Mouse (Mus musculus): Measurements from ENCODE around the gene Ssh2. TPM values are rescaled to one million over a fixed set of nuclear protein-coding genes. Genes with fewer than 3 reads are reported as not detected.
A peak's percentile ranks its signal among the peaks of the same experiment; 100 is the strongest.

Gene Ssh2
- polyA plus RNA-seq, 1 experiment from 2014 or later, result 17.1 TPM

DNA sequence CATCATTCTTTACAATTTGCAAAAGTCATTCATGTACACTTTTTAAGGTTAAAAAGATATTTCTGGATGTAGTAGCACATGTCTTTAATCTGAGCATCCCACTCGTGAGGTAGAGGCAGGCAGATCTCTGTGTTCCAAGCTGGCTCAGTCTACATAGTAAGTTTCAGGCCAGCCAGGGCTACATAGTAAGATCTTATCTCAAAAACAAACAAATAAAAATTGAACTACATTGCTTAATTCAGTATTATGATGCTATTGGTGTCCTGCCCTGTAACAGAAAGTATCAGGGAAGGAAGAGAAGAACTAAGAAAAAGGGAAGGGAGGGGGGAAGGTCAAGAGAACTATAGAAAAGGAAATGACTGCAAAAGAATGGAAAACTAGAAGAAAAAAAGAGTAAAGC is 21.3 kb upstream of the Ssh2 start:
- no peak overlapping the region for H3K9ac ChIP-seq
- no peaks in the 10 kb centered on the region for H3K27me3 ChIP-seq
- no peak overlapping the region for H3K4me2 ChIP-seq (replicated peaks)
- H3K36me3 ChIP-seq, result no peaks in the 10 kb centered on the region
- H3K27ac ChIP-seq, result no peak overlapping the region
- H3K4me3 ChIP-seq, result no peak overlapping the region
- ATAC-seq (ENCODE audit: low FRiP score), result no peak
- H3K4me1 ChIP-seq, result 0 out of 2 replicates have a peak, but pooled peaks cover 4% of the 10 kb centered on the region
- H3K9me3 ChIP-seq (replicated peaks), result no peaks in the 10 kb centered on the region
- WGBS, result 79% methylated on average over 1 of the region's 1 CpGs

GRCm38 (mm10) chr11:77195360-77196109 is 20.6 kb upstream of the Ssh2 start:
- no peaks in the 10 kb centered on the region for H3K9me3 ChIP-seq (replicated peaks)
- no peak overlapping the region for H3K9ac ChIP-seq
- H3K4me2 ChIP-seq (replicated peaks), result no peak overlapping the region
- H3K36me3 ChIP-seq, result no peaks in the 10 kb centered on the region
- H3K4me3 ChIP-seq, result no peak overlapping the region
- H3K4me1 ChIP-seq, result 0 out of 2 replicates have a peak, but pooled peaks cover 4% of the 10 kb centered on the region
- no peak overlapping the region for H3K27ac ChIP-seq
- 79% methylated on average over 11 of the region's 11 CpGs for WGBS
- H3K27me3 ChIP-seq, result no peaks in the 10 kb centered on the region
- ATAC-seq (ENCODE audit: low FRiP score), result no peak

DNA sequence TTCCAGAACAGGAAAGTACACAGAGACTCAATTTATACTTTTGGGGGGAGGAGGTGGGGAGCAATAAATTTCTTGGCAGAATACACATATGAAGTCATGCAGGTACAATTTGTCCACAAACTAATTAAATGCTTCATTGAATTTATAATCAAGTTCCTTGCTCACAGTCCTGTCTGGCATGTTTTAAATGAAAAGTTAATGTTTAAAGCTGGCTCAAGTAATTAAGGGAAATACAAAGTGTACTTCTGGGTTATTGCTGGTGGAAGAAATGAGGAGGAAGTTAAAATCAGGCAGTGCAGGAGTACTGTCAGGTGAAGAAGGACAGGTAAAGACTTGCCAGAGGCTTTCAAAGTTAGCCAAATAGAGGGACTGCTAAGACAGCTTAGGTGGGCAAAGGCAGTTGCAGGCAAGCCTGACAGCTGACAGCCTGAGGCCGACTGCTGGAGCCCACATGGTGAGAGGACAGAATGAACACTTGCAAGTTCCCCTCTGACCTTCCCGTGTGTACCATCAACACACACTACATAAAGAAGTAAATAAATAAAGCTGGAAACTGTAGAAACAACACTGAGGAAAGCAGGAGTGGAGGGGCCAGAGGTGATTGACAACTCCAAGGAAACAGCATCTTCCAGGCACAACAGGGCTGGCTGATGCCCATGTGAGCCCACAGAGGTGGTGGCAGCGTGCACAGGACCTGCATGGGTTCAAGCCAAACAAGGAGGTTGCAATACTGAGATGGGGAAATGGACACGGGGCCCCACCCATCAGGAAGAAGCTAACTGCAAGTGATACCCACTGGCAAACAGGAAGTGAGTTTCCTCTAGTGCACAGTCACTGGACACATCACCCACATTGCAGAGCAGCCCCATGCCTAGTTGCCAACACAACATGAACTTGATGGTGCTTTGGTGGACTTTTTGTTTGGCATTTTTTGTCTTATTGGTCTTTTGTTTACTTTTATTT is 19.6 kb upstream of the Ssh2 start:
- H3K9ac ChIP-seq, result no peak overlapping the region
- H3K27ac ChIP-seq, result no peak overlapping the region
- 43% methylated on average over 4 of the region's 4 CpGs for WGBS

DNA sequence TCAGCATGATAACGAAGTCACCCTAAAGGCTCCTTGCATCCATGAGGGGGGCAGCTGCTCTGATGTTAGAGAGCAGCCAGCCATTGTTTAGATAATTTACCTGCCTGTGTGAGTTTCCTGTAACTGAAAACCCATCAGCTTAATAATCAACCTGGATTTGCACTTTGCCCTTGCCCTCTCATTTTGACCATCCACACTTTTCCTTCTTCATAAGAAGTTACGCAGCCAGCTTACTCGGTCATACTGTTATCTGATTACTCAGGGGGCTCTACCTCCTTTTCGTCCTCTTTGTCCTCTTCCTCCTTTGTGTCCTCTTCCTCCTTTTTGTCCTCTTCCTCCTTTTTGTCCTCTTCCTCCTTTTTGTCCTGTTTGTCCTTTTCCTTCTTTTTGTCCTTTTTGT is 16.5 kb upstream of the Ssh2 start:
- H3K4me1 ChIP-seq, result no peaks in the 10 kb centered on the region
- no peaks in the 10 kb centered on the region for H3K36me3 ChIP-seq
- no peak for ATAC-seq (ENCODE audit: low FRiP score)
- H3K9ac ChIP-seq, result no peak overlapping the region
- H3K9me3 ChIP-seq (replicated peaks), result no peaks in the 10 kb centered on the region
- no peaks in the 10 kb centered on the region for H3K27me3 ChIP-seq
- no peak overlapping the region for H3K4me3 ChIP-seq
- no peak overlapping the region for H3K27ac ChIP-seq
- H3K4me2 ChIP-seq (replicated peaks), result no peak overlapping the region
- 44% methylated on average over 4 of the region's 4 CpGs for WGBS

More for the DNA sequence above, 19.6 kb upstream of the Ssh2 start:
- Histone ChIP-seq H3K4me2 (replicated peaks) (no peak overlapping the region), H3K4me3 (no peak overlapping the region), H3K36me3 (no peaks in the 10 kb centered on the region), H3K9me3 (replicated peaks) (no peaks in the 10 kb centered on the region), H3K4me1 (0 out of 2 replicates have a peak, but pooled peaks cover 4% of the 10 kb centered on the region), H3K27me3 (no peaks in the 10 kb centered on the region)
- no peak for ATAC-seq (ENCODE audit: low FRiP score)

DNA sequence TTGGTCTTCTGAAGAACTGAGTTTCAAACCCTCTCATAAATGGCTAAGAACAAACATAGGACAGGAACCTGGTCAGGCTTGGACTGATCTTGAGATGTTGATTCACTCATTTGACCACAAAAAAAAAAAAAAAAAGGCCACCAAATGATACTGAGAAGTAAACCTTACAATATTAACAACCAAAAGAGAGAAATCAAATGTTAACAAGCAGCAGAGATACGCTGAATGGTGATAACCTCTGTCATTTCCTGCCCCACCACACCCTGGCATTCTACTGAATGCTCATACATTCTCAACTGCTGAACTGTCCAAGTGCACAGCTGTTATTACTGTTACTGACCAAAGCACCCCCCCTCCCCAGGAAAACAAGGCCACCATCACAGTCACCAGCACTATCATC is 15.4 kb upstream of the Ssh2 start:
- no peaks in the 10 kb centered on the region for H3K36me3 ChIP-seq
- H3K4me3 ChIP-seq, result no peak overlapping the region
- H3K27ac ChIP-seq, result no peak overlapping the region
- no peaks in the 10 kb centered on the region for H3K4me1 ChIP-seq
- 92% methylated on average over 1 of the region's 1 CpGs for WGBS
- H3K9me3 ChIP-seq (replicated peaks), result no peaks in the 10 kb centered on the region
- H3K27me3 ChIP-seq, result no peaks in the 10 kb centered on the region
- no peak overlapping the region for H3K9ac ChIP-seq
- no peak for ATAC-seq (ENCODE audit: low FRiP score)
- no peak overlapping the region for H3K4me2 ChIP-seq (replicated peaks)

GRCm38 (mm10) chr11:77214142-77214692 is 1.9 kb upstream of the Ssh2 start:
- 98% methylated on average over 1 of the region's 1 CpGs for WGBS
- Histone ChIP-seq H3K27ac (no peak overlapping the region), H3K36me3 (no peaks in the 10 kb centered on the region), H3K4me2 (replicated peaks) (no peak overlapping the region), H3K27me3 (no peaks in the 10 kb centered on the region), H3K4me1 (peaks cover 20% of the 10 kb centered on the region), H3K9ac (no peak overlapping the region), H3K4me3 (no peak overlapping the region), H3K9me3 (replicated peaks) (no peaks in the 10 kb centered on the region)
- no peak for ATAC-seq (ENCODE audit: low FRiP score)

GRCm38 (mm10) chr11:77214755-77215154 is 1.3 kb upstream of the Ssh2 start:
- 9% methylated on average over 1 of the region's 1 CpGs for WGBS
- ATAC-seq (ENCODE audit: low FRiP score), result 0 out of 2 replicates have a peak, but pooled peaks have one; percentile 35
- Histone ChIP-seq H3K4me1 (peaks cover 20% of the 10 kb centered on the region), H3K27me3 (no peaks in the 10 kb centered on the region), H3K36me3 (no peaks in the 10 kb centered on the region), H3K27ac (no peak overlapping the region; the same call in 1 of the 2 replicates), H3K9me3 (replicated peaks) (no peaks in the 10 kb centered on the region), H3K4me2 (replicated peaks) (peak overlapping the region; percentile 87; the same call in 1 of the 2 replicates), H3K9ac (no peak overlapping the region), H3K4me3 (no peak overlapping the region)

GRCm38 (mm10) chr11:77215483-77215882 is 604 bp upstream of the Ssh2 start:
- ATAC-seq (ENCODE audit: low FRiP score), result peak; percentile 48

GRCm38 (mm10) chr11:77216761-77217130 is 659 bp downstream of the Ssh2 start:
- Histone ChIP-seq H3K4me2 (replicated peaks) (peak overlapping the region; percentile 87), H3K9me3 (replicated peaks) (no peaks in the 10 kb centered on the region), H3K4me1 (peaks cover 20% of the 10 kb centered on the region), H3K4me3 (peak overlapping the region; percentile 82), H3K36me3 (no peaks in the 10 kb centered on the region), H3K27ac (peak overlapping the region; percentile 99), H3K27me3 (no peaks in the 10 kb centered on the region), H3K9ac (peak overlapping the region; percentile 92)
- ATAC-seq (ENCODE audit: low FRiP score), result peak; percentile 70
- 0% methylated on average over 11 of the region's 11 CpGs for WGBS

More at GRCm38 (mm10) chr11:77215483-77215882, 604 bp upstream of the Ssh2 start:
- H3K9me3 ChIP-seq (replicated peaks), result no peaks in the 10 kb centered on the region
- H3K27ac ChIP-seq, result peak overlapping the region; percentile 99
- no peaks in the 10 kb centered on the region for H3K36me3 ChIP-seq
- H3K27me3 ChIP-seq, result no peaks in the 10 kb centered on the region
- peak overlapping the region; percentile 87 for H3K4me2 ChIP-seq (replicated peaks)
- peak overlapping the region; percentile 82 for H3K4me3 ChIP-seq
- WGBS, result under 1% methylated on average over 11 of the region's 11 CpGs
- peaks cover 20% of the 10 kb centered on the region for H3K4me1 ChIP-seq
- H3K9ac ChIP-seq, result peak overlapping the region; percentile 92

DNA sequence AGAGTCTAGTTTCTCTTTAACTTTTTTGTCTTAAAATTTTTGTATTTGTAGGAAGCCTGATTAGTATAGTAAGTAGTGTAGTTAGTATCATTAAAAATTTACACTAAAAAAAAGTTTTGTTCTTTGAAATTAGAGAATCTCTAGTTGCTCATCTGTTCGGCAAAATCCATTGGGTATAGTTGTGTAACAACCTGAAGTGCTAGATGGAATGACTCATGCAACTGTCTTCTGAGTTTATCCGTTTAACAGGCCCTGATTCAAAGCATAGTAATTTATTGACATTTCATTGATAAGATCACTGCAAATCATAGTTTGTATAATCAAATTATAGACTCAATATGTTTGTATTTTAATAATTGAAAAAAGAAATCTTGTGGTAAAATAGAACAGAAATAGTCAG is 14.7 kb downstream of the Ssh2 start:
- 93% methylated on average over 2 of the region's 2 CpGs for WGBS

GRCm38 (mm10) chr11:77231514-77231913 is 15.4 kb downstream of the Ssh2 start:
- no peak for ATAC-seq (ENCODE audit: low FRiP score)
- no peak overlapping the region for H3K9ac ChIP-seq
- H3K4me2 ChIP-seq (replicated peaks), result no peak overlapping the region
- H3K27ac ChIP-seq, result no peak overlapping the region
- WGBS, result 91% methylated on average over 2 of the region's 2 CpGs
- no peaks in the 10 kb centered on the region for H3K9me3 ChIP-seq (replicated peaks)
- no peaks in the 10 kb centered on the region for H3K4me1 ChIP-seq
- H3K27me3 ChIP-seq, result no peaks in the 10 kb centered on the region
- H3K4me3 ChIP-seq, result no peak overlapping the region
- no peaks in the 10 kb centered on the region for H3K36me3 ChIP-seq

More for the DNA sequence above, 14.7 kb downstream of the Ssh2 start:
- Histone ChIP-seq H3K27me3 (no peaks in the 10 kb centered on the region), H3K27ac (no peak overlapping the region), H3K4me1 (no peaks in the 10 kb centered on the region), H3K4me2 (replicated peaks) (no peak overlapping the region), H3K4me3 (no peak overlapping the region), H3K9me3 (replicated peaks) (no peaks in the 10 kb centered on the region), H3K36me3 (no peaks in the 10 kb centered on the region), H3K9ac (no peak overlapping the region)
- no peak for ATAC-seq (ENCODE audit: low FRiP score)

DNA sequence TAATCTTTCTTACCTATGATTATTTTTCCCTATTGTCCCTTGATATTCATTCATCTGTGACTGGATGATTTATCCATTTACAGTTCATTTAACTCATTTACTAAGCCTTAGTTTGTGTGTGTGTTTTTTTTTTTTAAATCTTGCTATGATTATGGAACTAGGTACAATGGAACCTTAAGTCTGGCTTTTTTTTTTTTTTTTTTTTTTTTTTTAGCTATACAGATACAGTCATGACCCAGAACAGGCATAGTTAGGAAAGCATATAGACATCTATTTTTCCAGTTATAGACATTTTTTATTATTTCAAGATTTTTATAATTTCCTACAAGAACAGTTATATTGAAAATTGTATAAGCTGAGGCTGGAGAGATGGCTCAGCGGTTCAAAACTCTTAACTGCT is 19.2 kb downstream of the Ssh2 start:
- WGBS, result 95% methylated on average over 1 of the region's 1 CpGs
- no peak overlapping the region for H3K4me2 ChIP-seq (replicated peaks)
- ATAC-seq (ENCODE audit: low FRiP score), result no peak
- H3K27me3 ChIP-seq, result no peaks in the 10 kb centered on the region
- H3K9me3 ChIP-seq (replicated peaks), result no peaks in the 10 kb centered on the region
- H3K4me1 ChIP-seq, result no peaks in the 10 kb centered on the region
- no peak overlapping the region for H3K4me3 ChIP-seq
- no peak overlapping the region for H3K27ac ChIP-seq
- no peaks in the 10 kb centered on the region for H3K36me3 ChIP-seq
- H3K9ac ChIP-seq, result no peak overlapping the region
